Mouse (Mus musculus): ENCODE data around the gene Atmin.

The Atmin gene

GRCm38 (mm10) chr8:116951369-116951768, 8.2 kb downstream of the Atmin start:
- no peak for DNase-seq (ENCODE audit: low spot score in 2 of 2)

GRCm38 (mm10) chr8:116951778-116952177, 8.6 kb downstream of the Atmin start:
- DNase-seq (ENCODE audit: low spot score in 2 of 2), result no peak

GRCm38 (mm10) chr8:116952428-116952827, 9.2 kb downstream of the Atmin start:
- no peak for DNase-seq (ENCODE audit: low spot score in 2 of 2)

GRCm38 (mm10) chr8:116954415-116954814, 11.2 kb downstream of the Atmin start:
- peak; percentile 52 to 64 for DNase-seq (ENCODE audit: low spot score in 2 of 2)

GRCm38 (mm10) chr8:116969531-116969930, 26.3 kb downstream of the Atmin start:
- DNase-seq (ENCODE audit: low spot score in 2 of 2), result no peak

GRCm38 (mm10) chr8:116975066-116975465, 31.9 kb downstream of the Atmin start:
- no peak for DNase-seq (ENCODE audit: low spot score in 2 of 2)

- DNase-seq (ENCODE audit: low spot score in 2 of 2), result no peak
These were observed 32.4 kb downstream of the Atmin start for GRCm38 (mm10) chr8:116975606-116976005.

GRCm38 (mm10) chr8:116978052-116978451, 34.9 kb downstream of the Atmin start:
- no peak for DNase-seq (ENCODE audit: low spot score in 2 of 2)

GRCm38 (mm10) chr8:116978631-116979256, 35.6 kb downstream of the Atmin start, which contains the start of gene 1700030J22Rik:
Gene 1700030J22Rik (minus strand): TSS chr8:116978959.
- peak; percentile 91 to 94 for DNase-seq (ENCODE audit: low spot score in 2 of 2)

- peak; percentile 14 to 37 for DNase-seq (ENCODE audit: low spot score in 2 of 2)
These were observed 36.9 kb downstream of the Atmin start for GRCm38 (mm10) chr8:116980117-116980516.

- DNase-seq (ENCODE audit: low spot score in 2 of 2), result no peak
These were observed 46.6 kb downstream of the Atmin start for GRCm38 (mm10) chr8:116989842-116990241.

GRCm38 (mm10) chr8:116991241-116991640, 48.0 kb downstream of the Atmin start:
- DNase-seq (ENCODE audit: low spot score in 2 of 2), result no peak

- no peak for DNase-seq (ENCODE audit: low spot score in 2 of 2)
These were observed 49.2 kb downstream of the Atmin start for GRCm38 (mm10) chr8:116992176-116992971.

GRCm38 (mm10) chr8:116993095-116993867, 50.1 kb downstream of the Atmin start, which contains the start of gene Gcsh:
Gene Gcsh (minus strand): TSS chr8:116993537.
- DNase-seq (ENCODE audit: low spot score in 2 of 2), result peak; percentile 94 to 96

- DNase-seq (ENCODE audit: low spot score in 2 of 2), result no peak
These were observed 51.0 kb downstream of the Atmin start for GRCm38 (mm10) chr8:116994016-116994716.

Data from frontal cortex, postnatal 25 days (tissue).